Mouse (Mus musculus): ENCODE data around the gene Magea2.
"Not testable (repeated sequence)": the region's sequence is repeated elsewhere in the genome, so short reads cannot be mapped to it uniquely, and the experiment has no call there.

Magea2 gene

GRCm38 (mm10) chrX:155093566-155093965 is at the start of gene Magea2:
Magea2 (minus strand) TSS chrX:155093666.
- not testable (repeated sequence) for DNase-seq

GRCm38 (mm10) chrX:155128312-155128711 is 34.8 kb upstream of the Magea2 start, which contains the start of gene Cldn34b2:
Cldn34b2 (minus strand) TSS chrX:155128412.
- DNase-seq, result not testable (repeated sequence)

GRCm38 (mm10) chrX:155098024-155098423 is 4.6 kb upstream of the Magea2 start:
- no peak for DNase-seq

- DNase-seq, result not testable (repeated sequence)
These were observed 3.8 kb downstream of the Magea2 start, which contains the start of gene Magea1 for GRCm38 (mm10) chrX:155089693-155090092. Magea1 (minus strand) TSS chrX:155089793.

- DNase-seq, result not testable (repeated sequence)
These were observed 30.4 kb downstream of the Magea2 start, which contains the start of gene Magea5 for GRCm38 (mm10) chrX:155063045-155063444. Magea5 (minus strand) TSS chrX:155063145.

- not testable (repeated sequence) for DNase-seq
These were observed 97.7 kb downstream of the Magea2 start, which contains the start of gene Magea8 for GRCm38 (mm10) chrX:154995750-154996149. Magea8 (minus strand) TSS chrX:154995850.

Measured in thymus, adult 18-20 months (tissue).